Mouse (Mus musculus): ENCODE results near the gene Als2. TPM values are rescaled to one million over a fixed set of nuclear protein-coding genes. Genes with fewer than 3 reads are reported as not detected.
A peak's percentile ranks its signal among the peaks of the same experiment; 100 is the strongest.

Gene Als2
- total and polyA plus RNA-seq, 2 experiments from 2014 or later, result 11.6 to 32.8 TPM

DNA sequence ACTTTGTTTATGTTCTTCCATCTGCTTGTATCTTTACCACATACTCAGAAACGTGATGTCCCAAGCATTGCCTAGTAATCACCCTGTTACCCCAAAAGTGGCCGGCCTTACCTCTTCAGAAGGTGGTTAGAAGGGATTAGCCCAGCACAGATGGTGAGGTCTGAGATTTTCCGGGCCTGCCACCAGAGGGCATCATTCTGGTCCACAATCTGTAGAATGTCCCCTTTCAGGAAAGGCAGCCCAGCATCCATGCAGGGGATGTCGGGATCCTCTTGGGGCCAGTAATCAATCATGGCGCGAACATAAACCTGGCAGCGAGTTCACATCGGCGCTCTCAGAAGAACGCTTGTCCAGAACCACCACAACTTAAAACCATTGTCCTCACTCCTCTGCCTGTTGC, 92.5 kb downstream of the Als2 start:
- Histone ChIP-seq H3K4me1 (ENCODE audit: insufficient read depth, low read length) (no peaks in the 10 kb centered on the region), H3K4me2 (ENCODE audit: low read depth, low read length) (no peak overlapping the region), H3K27me3 (ENCODE audit: insufficient read depth, low read length) (no peaks in the 10 kb centered on the region), H3K27ac (no peak overlapping the region), H3K4me3 (ENCODE audit: low read length) (no peak overlapping the region), H3K9ac (replicated peaks; ENCODE audit: low read length) (no peak overlapping the region), H3K36me3 (ENCODE audit: insufficient read depth, low read length) (no peaks in the 10 kb centered on the region), H3K9me3 (ENCODE audit: low read length) (no peaks in the 10 kb centered on the region)
- TF ChIP-seq CTCF (IDR thresholded peaks at IDR 0.05; ENCODE audit: low read depth), result peak; percentile 42
- ATAC-seq (no peak), DNase-seq (ENCODE audit: low spot score) (no peak)
- WGBS, result 77% methylated on average over 10 of the region's 10 CpGs

DNA sequence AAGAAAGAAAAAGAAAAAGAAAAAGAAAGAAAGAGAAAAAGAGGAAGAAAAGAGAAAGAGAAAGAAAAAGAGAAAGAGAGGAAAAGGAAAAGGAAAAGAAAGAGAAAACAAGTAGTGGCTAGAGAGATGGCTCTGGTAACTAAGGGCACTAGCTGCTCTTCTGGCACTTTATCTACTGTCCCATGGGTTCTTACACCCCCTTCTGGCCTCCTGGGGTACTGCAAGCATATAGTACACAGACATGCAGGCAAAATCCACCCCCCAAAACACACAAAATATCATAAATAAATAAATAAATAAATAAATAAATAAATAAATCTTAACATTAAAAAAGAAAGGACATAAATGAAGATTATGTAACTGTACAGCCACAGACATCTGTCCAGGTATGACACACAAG, 94.2 kb downstream of the Als2 start:
- Histone ChIP-seq H3K9me3 (ENCODE audit: low read length) (no peaks in the 10 kb centered on the region), H3K27me3 (ENCODE audit: insufficient read depth, low read length) (no peaks in the 10 kb centered on the region), H3K4me1 (ENCODE audit: insufficient read depth, low read length) (no peaks in the 10 kb centered on the region), H3K9ac (replicated peaks; ENCODE audit: low read length) (no peak overlapping the region), H3K4me2 (ENCODE audit: low read depth, low read length) (no peak overlapping the region), H3K27ac (no peak overlapping the region), H3K36me3 (ENCODE audit: insufficient read depth, low read length) (no peaks in the 10 kb centered on the region), H3K4me3 (ENCODE audit: low read length) (no peak overlapping the region)
- TF ChIP-seq CTCF (IDR thresholded peaks at IDR 0.05; ENCODE audit: low read depth), result peak; percentile 76
- ATAC-seq, result no peak
- peak; percentile 63 for DNase-seq (ENCODE audit: low spot score)

DNA sequence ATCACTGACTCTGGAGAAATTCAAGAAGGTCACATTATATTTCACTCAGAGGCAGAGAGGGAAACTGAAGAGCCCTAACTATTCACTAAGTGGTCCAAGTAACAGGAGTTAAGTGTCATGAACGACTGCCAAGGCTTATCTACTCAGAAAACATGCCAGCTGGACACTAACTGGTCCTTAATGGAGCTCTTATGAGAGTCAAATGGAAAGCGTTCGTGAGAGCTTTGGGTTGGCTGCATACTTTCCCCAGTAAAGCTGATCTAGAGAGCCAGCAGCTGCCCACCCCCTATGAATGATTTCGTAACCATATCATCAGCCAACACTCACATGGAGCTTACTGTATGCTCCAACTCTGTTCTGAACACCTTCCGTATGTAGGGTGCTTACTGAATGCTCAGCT, 102.6 kb downstream of the Als2 start:
- no peak for TF ChIP-seq CTCF (IDR thresholded peaks at IDR 0.05; ENCODE audit: low read depth)

DNA sequence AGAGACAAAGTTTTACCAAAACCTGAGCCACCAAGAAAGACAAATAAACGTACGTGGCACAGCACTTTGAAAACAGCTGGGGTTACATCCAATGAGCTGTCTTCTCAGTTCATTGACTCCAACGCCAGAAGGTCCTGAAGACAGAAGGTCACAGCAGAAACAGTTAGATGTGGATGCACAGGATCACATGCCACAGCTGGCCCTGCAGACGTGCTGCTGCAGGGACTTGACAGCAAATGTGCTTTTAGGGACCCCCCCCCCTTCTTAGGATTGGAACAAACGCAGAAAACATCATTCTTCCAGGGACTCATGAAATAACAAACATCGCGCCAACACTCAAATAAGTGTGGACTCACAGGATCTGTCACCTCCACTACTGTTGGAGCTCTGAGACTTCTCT, 108.2 kb downstream of the Als2 start:
- Histone ChIP-seq H3K27me3 (ENCODE audit: insufficient read depth, low read length) (no peaks in the 10 kb centered on the region), H3K36me3 (ENCODE audit: insufficient read depth, low read length) (no peaks in the 10 kb centered on the region), H3K4me2 (ENCODE audit: low read depth, low read length) (no peak overlapping the region), H3K27ac (no peak overlapping the region), H3K9me3 (ENCODE audit: low read length) (no peaks in the 10 kb centered on the region), H3K4me3 (ENCODE audit: low read length) (no peak overlapping the region), H3K9ac (replicated peaks; ENCODE audit: low read length) (no peak overlapping the region), H3K4me1 (ENCODE audit: insufficient read depth, low read length) (no peaks in the 10 kb centered on the region)
- no peak for TF ChIP-seq CTCF (IDR thresholded peaks at IDR 0.05; ENCODE audit: low read depth)
- DNase-seq (ENCODE audit: low spot score) (no peak), ATAC-seq (no peak)
- WGBS, result 77% methylated on average over 7 of the region's 7 CpGs

More for the DNA sequence above, 102.6 kb downstream of the Als2 start:
- WGBS, result 79% methylated on average over 5 of the region's 5 CpGs
- Histone ChIP-seq H3K27me3 (ENCODE audit: insufficient read depth, low read length) (no peaks in the 10 kb centered on the region), H3K4me3 (ENCODE audit: low read length) (no peak overlapping the region), H3K27ac (no peak overlapping the region), H3K4me1 (ENCODE audit: insufficient read depth, low read length) (no peaks in the 10 kb centered on the region), H3K9ac (replicated peaks; ENCODE audit: low read length) (no peak overlapping the region), H3K9me3 (ENCODE audit: low read length) (no peaks in the 10 kb centered on the region), H3K4me2 (ENCODE audit: low read depth, low read length) (no peak overlapping the region), H3K36me3 (ENCODE audit: insufficient read depth, low read length) (no peaks in the 10 kb centered on the region)
- no peak for DNase-seq (ENCODE audit: low spot score)
- ATAC-seq, result no peak

DNA sequence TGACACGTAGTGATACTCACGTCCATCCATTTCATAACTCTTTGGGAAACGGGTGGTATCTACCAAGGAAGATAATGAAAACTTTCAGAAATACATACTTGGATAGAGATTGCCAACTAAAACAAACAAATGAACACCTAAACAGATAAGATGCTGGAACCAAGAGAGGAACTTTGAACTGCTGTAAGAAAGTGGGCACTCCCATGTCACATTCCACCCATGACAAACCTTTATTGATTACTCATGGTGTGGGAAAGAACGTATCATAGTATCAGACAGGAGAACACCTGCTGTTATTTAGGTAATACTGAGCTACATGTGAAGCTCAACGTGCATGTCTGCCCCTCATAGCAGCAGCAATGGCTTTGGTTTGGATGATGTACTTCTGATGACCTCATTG, 111.5 kb downstream of the Als2 start:
- no peaks in the 10 kb centered on the region for H3K4me1 ChIP-seq (ENCODE audit: insufficient read depth, low read length)
- no peaks in the 10 kb centered on the region for H3K9me3 ChIP-seq (ENCODE audit: low read length)
- no peaks in the 10 kb centered on the region for H3K27me3 ChIP-seq (ENCODE audit: insufficient read depth, low read length)
- no peaks in the 10 kb centered on the region for H3K36me3 ChIP-seq (ENCODE audit: insufficient read depth, low read length)
- H3K4me3 ChIP-seq (ENCODE audit: low read length), result no peak overlapping the region
- H3K4me2 ChIP-seq (ENCODE audit: low read depth, low read length), result no peak overlapping the region
- no peak overlapping the region for H3K27ac ChIP-seq
- no peak for DNase-seq (ENCODE audit: low spot score)
- ATAC-seq, result no peak
- 82% methylated on average over 5 of the region's 5 CpGs for WGBS
- H3K9ac ChIP-seq (replicated peaks; ENCODE audit: low read length), result no peak overlapping the region
- no peak for TF ChIP-seq CTCF (IDR thresholded peaks at IDR 0.05; ENCODE audit: low read depth)

DNA sequence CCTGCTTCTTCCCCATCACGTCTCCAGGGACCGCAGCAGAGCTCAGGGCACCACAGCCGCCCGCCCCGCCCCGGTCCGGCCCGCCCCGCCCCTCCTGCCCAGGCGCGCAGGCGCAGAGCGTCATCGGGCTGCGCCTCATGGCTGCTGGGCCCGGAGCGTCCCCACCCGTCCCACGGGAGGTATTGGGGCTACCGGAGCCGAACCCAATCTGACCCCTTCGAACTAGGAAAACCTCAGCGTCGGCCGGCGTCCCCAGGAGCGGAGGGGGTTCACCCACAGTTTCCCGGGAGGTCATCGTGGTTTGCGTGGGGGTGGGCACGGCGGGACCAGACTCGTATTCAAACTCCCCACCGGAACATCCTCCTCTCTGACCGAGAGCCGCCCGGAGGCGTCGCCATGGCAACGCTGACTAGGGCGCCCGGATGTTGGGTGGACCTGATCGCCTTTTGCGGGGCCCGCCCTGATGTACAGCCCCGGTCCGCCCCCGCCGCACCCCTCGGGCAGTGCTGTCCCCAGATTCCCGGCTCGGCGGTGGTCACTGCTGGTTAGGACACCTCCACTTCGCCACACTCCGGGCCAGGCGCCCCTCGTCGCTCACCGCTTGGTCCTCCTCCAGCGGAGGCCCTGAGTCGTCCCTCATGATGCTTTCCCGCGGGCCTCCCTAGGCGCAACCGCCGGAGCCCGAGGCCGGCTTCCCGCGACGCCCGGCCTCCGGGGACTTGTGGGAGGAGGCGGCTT, 117.1 kb downstream of the Als2 start, which contains the start of gene Tmem237:
Gene Tmem237, minus strand, starts transcription at position 689 of the 738 bp plus-strand sequence.
- DNase-seq (ENCODE audit: low spot score), result peak; percentile 96
- H3K9ac ChIP-seq (replicated peaks; ENCODE audit: low read length), result peak within 1 kb of the TSS; percentile 96
- peaks cover 10% of the 10 kb centered on the region; the same call in 1 of the 2 replicates for H3K36me3 ChIP-seq (ENCODE audit: insufficient read depth, low read length)
- H3K4me1 ChIP-seq (ENCODE audit: insufficient read depth, low read length), result no peaks in the 10 kb centered on the region
- peak within 1 kb of the TSS; percentile 93 for H3K4me2 ChIP-seq (ENCODE audit: low read depth, low read length)
- no peaks in the 10 kb centered on the region for H3K27me3 ChIP-seq (ENCODE audit: insufficient read depth, low read length)
- H3K27ac ChIP-seq, result peak within 1 kb of the TSS; percentile 95
- ATAC-seq, result peak; percentile 98
- H3K4me3 ChIP-seq (ENCODE audit: low read length), result peak within 1 kb of the TSS; percentile 80
- H3K9me3 ChIP-seq (ENCODE audit: low read length), result no peaks in the 10 kb centered on the region
- WGBS, result 0% methylated on average over 67 of the region's 74 CpGs
- TF ChIP-seq CTCF (IDR thresholded peaks at IDR 0.05; ENCODE audit: low read depth), result no peak

Other genes starting within 250 kb of the Als2 start
- gene C2cd6, start 142.3 kb downstream of the Als2 start, total RNA-seq (2014; rRNA removed), result not detected in 2 replicates
- gene C2cd6, start 142.3 kb downstream of the Als2 start, polyA plus RNA-seq (2015; fragmentation: Nextera tagmentation; extraction: Ambion mirVana), result not detected in 2 replicates
- 26.1 and 27.3 TPM in 2 replicates for gene Tmem237, start 116.8 kb downstream of the Als2 start, total RNA-seq (2014; rRNA removed)
- gene Tmem237, start 116.8 kb downstream of the Als2 start, polyA plus RNA-seq (2015; fragmentation: Nextera tagmentation; extraction: Ambion mirVana), result 55.8 and 56.3 TPM in 2 replicates
- gene Mpp4, start 73.8 kb downstream of the Als2 start, total RNA-seq (2014; rRNA removed), result 1.4 and 2.8 TPM in 2 replicates
- 0.43 and 0.45 TPM in 2 replicates for gene Mpp4, start 73.8 kb downstream of the Als2 start, polyA plus RNA-seq (2015; fragmentation: Nextera tagmentation; extraction: Ambion mirVana)
- 1.3 TPM in 2 replicates for gene Cdk15, start 19.7 kb upstream of the Als2 start, total RNA-seq (2014; rRNA removed)
- gene Cdk15, start 19.7 kb upstream of the Als2 start, polyA plus RNA-seq (2015; fragmentation: Nextera tagmentation; extraction: Ambion mirVana), result 1.5 and 1.8 TPM in 2 replicates
- gene Fzd7, start 245.2 kb upstream of the Als2 start, total RNA-seq (2014; rRNA removed), result 17.2 and 19.9 TPM in 2 replicates
- gene Fzd7, start 245.2 kb upstream of the Als2 start, polyA plus RNA-seq (2015; fragmentation: Nextera tagmentation; extraction: Ambion mirVana), result 1.4 and 1.8 TPM in 2 replicates